Mouse (Mus musculus): ENCODE results near the gene Ccdc137. TPM values are rescaled to one million over a fixed set of nuclear protein-coding genes. Genes with fewer than 3 reads are reported as not detected.
"Not testable (repeated sequence)": the region's sequence is repeated elsewhere in the genome, so short reads cannot be mapped to it uniquely, and the experiment has no call there.

The Ccdc137 gene
- 14.8 and 15.1 TPM in 2 replicates for polyA plus RNA-seq (2012; rRNA removed)

DNA sequence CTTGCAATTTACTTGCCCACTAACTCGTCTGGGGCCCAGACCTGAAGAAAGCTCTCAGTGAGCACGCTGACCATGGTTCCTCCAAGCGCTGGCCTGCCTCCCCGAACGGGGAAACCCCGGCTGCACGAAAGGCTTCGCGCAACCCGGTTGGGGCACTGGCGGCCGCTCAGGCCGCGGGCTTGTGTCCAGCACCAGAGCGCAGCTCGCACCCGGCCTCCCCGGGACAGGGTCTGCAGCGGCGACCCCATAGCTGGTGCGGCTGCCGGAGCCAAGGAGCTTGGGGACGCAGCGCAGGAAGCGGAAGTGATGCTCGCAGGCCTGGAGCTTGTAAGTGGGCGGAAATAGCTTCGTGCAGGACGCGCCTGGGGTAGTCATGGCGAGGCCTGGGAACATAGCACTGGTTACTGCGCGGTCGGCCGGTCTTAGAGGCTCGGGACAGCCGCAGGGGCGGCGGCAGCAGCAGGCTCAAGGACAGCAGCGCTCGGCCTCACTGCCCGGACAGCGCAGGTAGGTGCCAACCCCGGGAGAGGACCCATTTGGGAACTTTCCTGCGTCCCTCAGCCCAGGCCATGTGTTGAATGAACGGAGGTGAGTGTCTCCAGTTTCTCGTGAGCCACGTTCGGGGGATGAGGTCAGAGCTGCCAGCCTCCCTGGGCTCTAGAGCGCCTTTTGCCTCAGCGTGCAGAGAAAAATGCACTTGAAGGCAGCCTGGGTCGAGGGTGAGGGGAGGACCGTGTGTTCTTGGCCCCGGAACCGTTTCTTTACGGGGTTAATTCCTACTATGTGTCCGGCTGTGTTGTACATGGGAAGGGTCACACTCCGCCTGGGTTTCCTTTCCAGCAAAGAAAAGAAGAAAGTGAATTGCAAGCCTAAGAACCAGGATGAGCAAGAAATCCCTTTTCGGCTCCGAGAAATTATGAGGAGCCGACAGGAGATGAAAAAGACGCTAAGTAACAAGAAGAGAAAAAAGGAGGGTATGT lies at the start of gene Ccdc137, which contains the start of gene Oxld1:
Ccdc137 (plus strand) TSS at position 344 of the 980 bp plus-strand sequence.
Oxld1 (minus strand) TSS at position 297 of the 980 bp plus-strand sequence.
- Histone ChIP-seq H3K27me3 (replicated peaks; ENCODE audit: control insufficient read depth, insufficient read depth, low read length) (no peaks in the 10 kb centered on the region), H3K4me1 (ENCODE audit: control insufficient read depth, insufficient read depth, low read length) (no peaks in the 10 kb centered on the region), H3K27ac (ENCODE audit: insufficient read depth, low read depth, low read length) (peak within 1 kb of the TSS; percentile 61), H3K36me3 (ENCODE audit: control insufficient read depth, insufficient read depth, low read length) (no peaks in the 10 kb centered on the region), H3K4me3 (ENCODE audit: insufficient read depth, low read depth, low read length) (peak within 1 kb of the TSS; percentile 76)
- peak; percentile 81 for DNase-seq
- TF ChIP-seq CTCF (conservative IDR thresholded peaks at IDR 0.05; ENCODE audit: insufficient read depth, insufficient read length, low read depth, low read length) (no peak), POLR2A (IDR thresholded peaks at IDR 0.05; ENCODE audit: low read depth, low read length) (peak; percentile 82)
- WGBS, result 3% methylated on average over 62 of the region's 62 CpGs

DNA sequence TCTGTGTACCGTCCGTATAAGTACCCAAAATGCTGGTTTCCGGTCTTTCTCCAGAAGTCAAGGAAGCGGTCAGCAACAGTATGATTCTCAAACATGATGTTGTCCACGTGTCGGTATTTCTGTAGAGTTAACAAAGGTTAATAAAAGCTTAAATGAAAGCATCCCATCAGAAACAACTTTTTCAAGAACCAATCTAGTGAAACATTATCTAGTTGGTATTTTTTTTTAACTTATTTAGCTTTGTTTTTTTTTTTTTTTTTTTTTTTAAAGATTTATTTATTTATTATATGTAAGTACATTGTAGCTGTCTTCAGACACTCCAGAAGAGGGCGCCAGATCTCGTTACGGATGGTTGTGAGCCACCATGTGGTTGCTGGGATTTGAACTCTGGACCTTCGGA lies 44.3 kb upstream of the Ccdc137 start:
- not testable (repeated sequence) for H3K36me3 ChIP-seq (ENCODE audit: control insufficient read depth, insufficient read depth, low read length)
- WGBS, result 93% methylated on average over 7 of the region's 10 CpGs

DNA sequence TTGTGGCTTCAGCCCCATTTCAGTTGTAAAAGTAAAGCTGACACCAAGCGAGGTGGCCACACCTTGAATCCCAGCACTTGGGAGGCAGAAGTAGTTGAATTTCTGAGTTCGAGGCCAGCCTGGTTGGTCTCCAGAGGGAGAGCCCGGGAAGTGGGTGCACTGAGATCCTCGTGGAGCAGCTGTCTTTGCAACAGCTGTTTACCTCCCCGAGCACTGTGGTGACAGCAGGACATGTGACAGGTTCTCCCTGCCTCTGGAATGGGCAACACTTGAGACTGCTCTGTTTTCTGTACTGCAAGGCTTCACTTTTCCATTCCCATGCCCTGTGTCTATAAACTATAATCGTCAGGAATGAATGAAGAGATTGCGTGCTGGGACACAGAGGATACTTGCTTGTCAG lies 40.1 kb upstream of the Ccdc137 start:
- WGBS, result 89% methylated on average over 7 of the region's 7 CpGs

More for the DNA sequence above, 44.3 kb upstream of the Ccdc137 start:
- H3K27me3 ChIP-seq (replicated peaks; ENCODE audit: control insufficient read depth, insufficient read depth, low read length); DNase-seq; H3K27ac ChIP-seq (ENCODE audit: insufficient read depth, low read depth, low read length); H3K4me3 ChIP-seq (ENCODE audit: insufficient read depth, low read depth, low read length); H3K4me1 ChIP-seq (ENCODE audit: control insufficient read depth, insufficient read depth, low read length): not testable (repeated sequence)

GRCm38 (mm10) chr11:120418592-120418991 lies 39.3 kb upstream of the Ccdc137 start:
- peaks cover 3% of the 10 kb centered on the region; the same call in 1 of the 2 replicates for H3K36me3 ChIP-seq (ENCODE audit: control insufficient read depth, insufficient read depth, low read length)
- no peak for DNase-seq
- no peaks in the 10 kb centered on the region for H3K27me3 ChIP-seq (replicated peaks; ENCODE audit: control insufficient read depth, insufficient read depth, low read length)
- H3K27ac ChIP-seq (ENCODE audit: insufficient read depth, low read depth, low read length), result no peak overlapping the region
- H3K4me3 ChIP-seq (ENCODE audit: insufficient read depth, low read depth, low read length), result no peak overlapping the region
- H3K4me1 ChIP-seq (ENCODE audit: control insufficient read depth, insufficient read depth, low read length), result no peaks in the 10 kb centered on the region
- TF ChIP-seq POLR2A (IDR thresholded peaks at IDR 0.05; ENCODE audit: low read depth, low read length) (no peak), CTCF (conservative IDR thresholded peaks at IDR 0.05; ENCODE audit: insufficient read depth, insufficient read length, low read depth, low read length) (no peak)
- WGBS, result 92% methylated on average over 1 of the region's 1 CpGs

More for the DNA sequence above, 40.1 kb upstream of the Ccdc137 start:
- TF ChIP-seq CTCF (conservative IDR thresholded peaks at IDR 0.05; ENCODE audit: insufficient read depth, insufficient read length, low read depth, low read length) (no peak), POLR2A (IDR thresholded peaks at IDR 0.05; ENCODE audit: low read depth, low read length) (no peak)
- H3K4me3 ChIP-seq (ENCODE audit: insufficient read depth, low read depth, low read length), result no peak overlapping the region
- peaks cover 3% of the 10 kb centered on the region; the same call in 1 of the 2 replicates for H3K36me3 ChIP-seq (ENCODE audit: control insufficient read depth, insufficient read depth, low read length)
- no peaks in the 10 kb centered on the region for H3K27me3 ChIP-seq (replicated peaks; ENCODE audit: control insufficient read depth, insufficient read depth, low read length)
- no peak for DNase-seq
- no peak overlapping the region for H3K27ac ChIP-seq (ENCODE audit: insufficient read depth, low read depth, low read length)
- H3K4me1 ChIP-seq (ENCODE audit: control insufficient read depth, insufficient read depth, low read length), result no peaks in the 10 kb centered on the region

- Histone ChIP-seq H3K36me3 (ENCODE audit: control insufficient read depth, insufficient read depth, low read length) (peaks cover 9% of the 10 kb centered on the region), H3K4me3 (ENCODE audit: insufficient read depth, low read depth, low read length) (no peak overlapping the region), H3K27me3 (replicated peaks; ENCODE audit: control insufficient read depth, insufficient read depth, low read length) (no peaks in the 10 kb centered on the region), H3K27ac (ENCODE audit: insufficient read depth, low read depth, low read length) (0 out of 2 replicates have a peak overlapping the region, but pooled peaks have one; percentile 3), H3K4me1 (ENCODE audit: control insufficient read depth, insufficient read depth, low read length) (no peaks in the 10 kb centered on the region; the same call in 1 of the 2 replicates)
- DNase-seq, result no peak
- 43% methylated on average over 13 of the region's 13 CpGs for WGBS
- TF ChIP-seq CTCF (conservative IDR thresholded peaks at IDR 0.05; ENCODE audit: insufficient read depth, insufficient read length, low read depth, low read length), result no peak
- no peak for TF ChIP-seq POLR2A (IDR thresholded peaks at IDR 0.05; ENCODE audit: low read depth, low read length)
These were observed 35.0 kb upstream of the Ccdc137 start for GRCm38 (mm10) chr11:120422651-120423568.

DNA sequence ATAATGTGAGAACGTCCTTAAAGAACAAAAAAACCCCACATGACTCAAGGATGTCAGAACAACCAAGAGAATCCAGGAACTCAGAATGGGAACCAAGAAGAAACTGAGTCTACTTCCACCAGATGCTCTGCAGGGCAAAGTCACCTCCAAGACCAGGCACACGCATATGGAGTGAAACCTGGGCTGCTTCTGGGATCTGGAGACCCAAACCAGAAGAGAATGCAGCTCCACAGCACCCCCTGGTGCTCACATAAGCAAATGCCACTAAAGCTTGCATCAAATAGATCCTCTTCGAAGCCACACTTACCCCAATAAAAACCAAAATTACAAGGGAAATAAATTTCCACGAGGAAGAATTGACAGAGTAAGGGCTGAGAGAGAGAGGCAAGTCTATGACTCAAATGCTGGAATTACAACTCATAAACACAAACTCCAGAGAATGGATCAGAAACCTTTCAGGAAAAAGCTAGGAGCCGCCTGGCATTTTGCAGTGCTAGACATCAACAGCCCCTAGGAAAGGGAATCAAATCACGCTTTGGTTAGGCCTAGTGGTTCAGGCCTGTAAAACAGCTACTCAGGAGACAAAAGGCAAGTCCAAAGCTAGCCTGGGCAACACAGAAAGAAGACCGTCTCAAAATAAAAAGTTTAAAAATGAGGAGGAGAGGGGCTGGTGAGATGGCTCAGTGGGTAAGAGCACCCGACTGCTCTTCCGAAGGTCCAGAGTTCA lies 34.2 kb upstream of the Ccdc137 start:
- Histone ChIP-seq H3K4me1 (ENCODE audit: control insufficient read depth, insufficient read depth, low read length) (no peaks in the 10 kb centered on the region; the same call in 1 of the 2 replicates), H3K4me3 (ENCODE audit: insufficient read depth, low read depth, low read length) (no peak overlapping the region), H3K36me3 (ENCODE audit: control insufficient read depth, insufficient read depth, low read length) (peaks cover 12% of the 10 kb centered on the region), H3K27me3 (replicated peaks; ENCODE audit: control insufficient read depth, insufficient read depth, low read length) (no peaks in the 10 kb centered on the region), H3K27ac (ENCODE audit: insufficient read depth, low read depth, low read length) (no peak overlapping the region)
- peak; percentile 68 for DNase-seq
- TF ChIP-seq POLR2A (IDR thresholded peaks at IDR 0.05; ENCODE audit: low read depth, low read length) (no peak), CTCF (conservative IDR thresholded peaks at IDR 0.05; ENCODE audit: insufficient read depth, insufficient read length, low read depth, low read length) (peak; percentile 73)
- 51% methylated on average over 9 of the region's 9 CpGs for WGBS
